9 mouse cellular contexts compared by ENCODE assay signal in the genomic region with DNA sequence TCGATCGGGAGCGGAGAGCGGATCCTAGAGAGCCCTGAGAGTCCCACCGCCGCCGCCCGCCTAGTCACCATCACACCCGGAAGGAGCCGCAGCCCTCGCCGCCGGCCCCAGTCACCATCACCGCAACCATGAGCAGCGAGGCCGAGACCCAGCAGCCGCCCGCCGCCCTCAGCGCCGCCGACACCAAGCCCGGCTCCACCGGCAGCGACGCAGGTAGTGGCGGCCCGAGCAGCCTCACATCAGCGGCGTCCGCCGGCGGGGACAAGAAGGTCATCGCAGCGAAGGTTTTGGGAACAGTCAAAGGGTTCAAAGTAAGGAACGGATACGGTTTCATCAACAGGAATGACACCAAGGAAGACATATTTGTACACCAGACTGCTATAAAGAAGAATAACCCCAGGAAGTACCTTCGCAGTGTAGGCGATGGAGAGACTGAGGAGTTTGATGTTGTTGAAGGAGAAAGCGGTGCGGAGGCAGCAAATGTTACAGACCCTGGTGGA. TPM values are rescaled to one million over a fixed set of nuclear protein-coding genes. Genes with fewer than 3 reads are reported as not detected.
A peak's percentile ranks its signal among the peaks of the same experiment; 100 is the strongest.
DNase-seq lines count a peak whose midpoint lies in the region; ATAC-seq lines count a peak whose summit lies in the region.
"Had no signal": no experiment of that assay in that cellular context is flagged by ENCODE, and none has a peak within 500 bp of the region (broad histone marks: within the 10 kb centered on the region; RNA-seq: fewer than 3 reads in every experiment).

No protein-coding gene starts in this region.

- peak; percentile 1 for DNase-seq in CD4-positive, CD25-positive, alpha-beta regulatory T cell, adult 2 months (ENCODE audit: low read depth, low spot score)
- DNase-seq in Muller cell, postnatal 12 days (ENCODE audit: inconsistent ontology term), result peak; percentile 46
- DNase-seq in embryo, embryonic 9.5 days (ENCODE audit: extremely low spot score), result peak; percentile 52
- peak; percentile 4 to 12 for DNase-seq in heart, postnatal 14 days
- peak; percentile 32 to 43 for DNase-seq in layer of hippocampus, postnatal 10 days (ENCODE audit: low spot score in 2 of 2)

- WGBS in stomach, embryonic 16.5 days, result 8% methylated on average over 41 of the region's 41 CpGs

- H3K27ac ChIP-seq in stomach, embryonic 16.5 days (ENCODE audit: low read length), result no peak overlapping the region

- no peaks in the 10 kb centered on the region for H3K9me3 ChIP-seq in stomach, embryonic 16.5 days (replicated peaks; ENCODE audit: control insufficient read depth, low read length)

- H3K9ac ChIP-seq in stomach, embryonic 16.5 days (ENCODE audit: low read length), result peak overlapping the region; percentile 57

- H3K4me2 ChIP-seq in stomach, embryonic 16.5 days (ENCODE audit: low read depth, low read length), result peak overlapping the region; percentile 80

- intact Hi-C loops in heart, postnatal 14 days (cut with DNase I), result no loop called here

- H3K27me3 ChIP-seq in stomach, embryonic 16.5 days (ENCODE audit: control insufficient read depth, insufficient read depth, low read length), result no peaks in the 10 kb centered on the region

- no peaks in the 10 kb centered on the region for H3K36me3 ChIP-seq in stomach, embryonic 16.5 days (ENCODE audit: control insufficient read depth, insufficient read depth, low read length)

- ATAC-seq in CD4-positive, CD25-positive, alpha-beta regulatory T cell, adult 4 months, result no peak
- 0 out of 2 replicates have a peak, but pooled peaks have one; percentile 39 for ATAC-seq in megakaryocyte progenitor cell, adult 5-6 weeks (replicated peaks; ENCODE audit: poor library complexity)
- peak; percentile 44; the same call in 1 of the 2 replicates for ATAC-seq in stomach, embryonic 16.5 days (ENCODE audit: insufficient read depth, low FRiP score)

- no peaks in the 10 kb centered on the region for H3K4me1 ChIP-seq in stomach, embryonic 16.5 days (ENCODE audit: control insufficient read depth, insufficient read depth, low read length)

- H3K4me3 ChIP-seq in stomach, embryonic 16.5 days (replicated peaks; ENCODE audit: low read length), result peak overlapping the region; percentile 49
- H3K4me3 ChIP-seq: erythroblast, embryonic 14.5 days had no signal

RNA-seq across cellular contexts. Expression of a gene that starts 37.2 kb away (rescaled TPM):
- 100 to 1,000 TPM; 224 to 238 TPM for polyA plus RNA-seq in CD4-positive, CD25-positive, alpha-beta regulatory T cell, adult 4 months (2017; shearing (Covaris generic))
- 1,000 to 10,000 TPM; 1,074 to 1,083 TPM for total RNA-seq in heart, postnatal 14 days (2021)
- total RNA-seq in layer of hippocampus, postnatal 10 days (2021), result 100 to 1,000 TPM; 218 to 263 TPM
- total RNA-seq in megakaryocyte progenitor cell, adult 5-6 weeks (2015), result 250 and 261 TPM in 2 replicates
- total RNA-seq in megakaryocyte progenitor cell, adult 5-6 weeks (2017), result 165 and 178 TPM in 2 replicates
- polyA plus RNA-seq in stomach, embryonic 16.5 days (2015; fragmentation: Nextera tagmentation; extraction: Ambion mirVana), result 204 and 235 TPM in 2 replicates

Comparison
In these comparisons a context has a peak if more than half of its experiments do, and no peak if none do; other contexts are left out.
1. DNase-seq: peak in every context shown above with its lines; median percentile 52 in embryo, embryonic 9.5 days; 46 in Muller cell, postnatal 12 days; 38 in layer of hippocampus, postnatal 10 days; 8 in heart, postnatal 14 days; 1 in CD4-positive, CD25-positive, alpha-beta regulatory T cell, adult 2 months.
2. RNA of a gene that starts 37.2 kb away (total RNA-seq): 1,074 to 1,083 TPM in heart, postnatal 14 days; 218 to 263 TPM in layer of hippocampus, postnatal 10 days and 165 to 261 TPM in megakaryocyte progenitor cell, adult 5-6 weeks; every median in the first group is over 4 times any median in the second.